Mouse (Mus musculus): ENCODE measurements around the gene Dip2c. TPM values are rescaled to one million over a fixed set of nuclear protein-coding genes. Genes with fewer than 3 reads are reported as not detected.

Gene Dip2c
- polyA plus RNA-seq, 1 experiment from 2014 or later: 4.6 TPM

GRCm38 (mm10) chr13:9278636-9279035, 2.3 kb downstream of the Dip2c start:
- Histone ChIP-seq H3K4me3 (ENCODE audit: low read length) (no peak overlapping the region), H3K27me3 (ENCODE audit: control insufficient read depth, insufficient read depth, low read depth, low read length) (no peaks in the 10 kb centered on the region), H3K4me1 (replicated peaks; ENCODE audit: control insufficient read depth, insufficient read depth, low read length) (peaks cover 14% of the 10 kb centered on the region), H3K27ac (ENCODE audit: low read length) (no peak overlapping the region), H3K4me2 (ENCODE audit: low read depth, low read length) (no peak overlapping the region), H3K9me3 (ENCODE audit: control insufficient read depth, low read length) (no peaks in the 10 kb centered on the region), H3K9ac (ENCODE audit: low read length) (no peak overlapping the region), H3K36me3 (ENCODE audit: control insufficient read depth, insufficient read depth, low read length) (no peaks in the 10 kb centered on the region)
- ATAC-seq (ENCODE audit: low read depth): no peak
- 86% methylated on average over 5 of the region's 5 CpGs for WGBS

- Histone ChIP-seq H3K27me3 (ENCODE audit: control insufficient read depth, insufficient read depth, low read depth, low read length) (no peaks in the 10 kb centered on the region), H3K4me2 (ENCODE audit: low read depth, low read length) (no peak overlapping the region), H3K4me3 (ENCODE audit: low read length) (no peak overlapping the region), H3K9ac (ENCODE audit: low read length) (no peak overlapping the region), H3K4me1 (replicated peaks; ENCODE audit: control insufficient read depth, insufficient read depth, low read length) (peaks cover 8% of the 10 kb centered on the region), H3K36me3 (ENCODE audit: control insufficient read depth, insufficient read depth, low read length) (no peaks in the 10 kb centered on the region), H3K9me3 (ENCODE audit: control insufficient read depth, low read length) (no peaks in the 10 kb centered on the region), H3K27ac (ENCODE audit: low read length) (no peak overlapping the region)
- ATAC-seq (ENCODE audit: low read depth): no peak
- WGBS: 90% methylated on average over 13 of the region's 13 CpGs
Measured at GRCm38 (mm10) chr13:9283050-9283449, 6.7 kb downstream of the Dip2c start.

- Histone ChIP-seq H3K27me3 (ENCODE audit: control insufficient read depth, insufficient read depth, low read depth, low read length) (no peaks in the 10 kb centered on the region), H3K9me3 (ENCODE audit: control insufficient read depth, low read length) (no peaks in the 10 kb centered on the region), H3K36me3 (ENCODE audit: control insufficient read depth, insufficient read depth, low read length) (no peaks in the 10 kb centered on the region), H3K9ac (ENCODE audit: low read length) (no peak overlapping the region), H3K27ac (ENCODE audit: low read length) (no peak overlapping the region), H3K4me3 (ENCODE audit: low read length) (no peak overlapping the region), H3K4me1 (replicated peaks; ENCODE audit: control insufficient read depth, insufficient read depth, low read length) (peaks cover 3% of the 10 kb centered on the region; the same call in 1 of the 2 replicates), H3K4me2 (ENCODE audit: low read depth, low read length) (no peak overlapping the region)
- 54% methylated on average over 2 of the region's 2 CpGs for WGBS
- no peak for ATAC-seq (ENCODE audit: low read depth)
Measured at GRCm38 (mm10) chr13:9289916-9290315, 13.6 kb downstream of the Dip2c start.

GRCm38 (mm10) chr13:9296285-9296684, 20.0 kb downstream of the Dip2c start:
- H3K27ac ChIP-seq (ENCODE audit: low read length): no peak overlapping the region
- peaks cover 14% of the 10 kb centered on the region; the same call in 1 of the 2 replicates for H3K4me1 ChIP-seq (replicated peaks; ENCODE audit: control insufficient read depth, insufficient read depth, low read length)
- no peak overlapping the region for H3K4me3 ChIP-seq (ENCODE audit: low read length)
- no peaks in the 10 kb centered on the region for H3K36me3 ChIP-seq (ENCODE audit: control insufficient read depth, insufficient read depth, low read length)
- H3K4me2 ChIP-seq (ENCODE audit: low read depth, low read length): no peak overlapping the region
- WGBS: 83% methylated on average over 6 of the region's 6 CpGs
- no peaks in the 10 kb centered on the region for H3K27me3 ChIP-seq (ENCODE audit: control insufficient read depth, insufficient read depth, low read depth, low read length)
- no peak overlapping the region for H3K9ac ChIP-seq (ENCODE audit: low read length)
- no peaks in the 10 kb centered on the region for H3K9me3 ChIP-seq (ENCODE audit: control insufficient read depth, low read length)
- no peak for ATAC-seq (ENCODE audit: low read depth)

- Histone ChIP-seq H3K9ac (ENCODE audit: low read length) (no peak overlapping the region), H3K27ac (ENCODE audit: low read length) (no peak overlapping the region), H3K36me3 (ENCODE audit: control insufficient read depth, insufficient read depth, low read length) (no peaks in the 10 kb centered on the region), H3K4me3 (ENCODE audit: low read length) (no peak overlapping the region), H3K4me1 (replicated peaks; ENCODE audit: control insufficient read depth, insufficient read depth, low read length) (peaks cover 14% of the 10 kb centered on the region; the same call in 1 of the 2 replicates), H3K27me3 (ENCODE audit: control insufficient read depth, insufficient read depth, low read depth, low read length) (no peaks in the 10 kb centered on the region), H3K4me2 (ENCODE audit: low read depth, low read length) (no peak overlapping the region), H3K9me3 (ENCODE audit: control insufficient read depth, low read length) (no peaks in the 10 kb centered on the region)
- WGBS: 86% methylated on average over 3 of the region's 3 CpGs
- no peak for ATAC-seq (ENCODE audit: low read depth)
Measured at GRCm38 (mm10) chr13:9297266-9297665, 20.9 kb downstream of the Dip2c start.

GRCm38 (mm10) chr13:9297689-9298088, 21.4 kb downstream of the Dip2c start:
- H3K9ac ChIP-seq (ENCODE audit: low read length): no peak overlapping the region
- WGBS: 55% methylated on average over 3 of the region's 3 CpGs
- ATAC-seq (ENCODE audit: low read depth): no peak
- H3K9me3 ChIP-seq (ENCODE audit: control insufficient read depth, low read length): no peaks in the 10 kb centered on the region
- no peak overlapping the region for H3K27ac ChIP-seq (ENCODE audit: low read length)
- no peak overlapping the region for H3K4me3 ChIP-seq (ENCODE audit: low read length)
- no peak overlapping the region for H3K4me2 ChIP-seq (ENCODE audit: low read depth, low read length)
- peaks cover 14% of the 10 kb centered on the region; the same call in 1 of the 2 replicates for H3K4me1 ChIP-seq (replicated peaks; ENCODE audit: control insufficient read depth, insufficient read depth, low read length)
- H3K36me3 ChIP-seq (ENCODE audit: control insufficient read depth, insufficient read depth, low read length): no peaks in the 10 kb centered on the region
- no peaks in the 10 kb centered on the region for H3K27me3 ChIP-seq (ENCODE audit: control insufficient read depth, insufficient read depth, low read depth, low read length)

GRCm38 (mm10) chr13:9299657-9300056, 23.3 kb downstream of the Dip2c start:
- no peak overlapping the region for H3K9ac ChIP-seq (ENCODE audit: low read length)
- no peaks in the 10 kb centered on the region for H3K9me3 ChIP-seq (ENCODE audit: control insufficient read depth, low read length)
- H3K4me1 ChIP-seq (replicated peaks; ENCODE audit: control insufficient read depth, insufficient read depth, low read length): peaks cover 11% of the 10 kb centered on the region; the same call in 1 of the 2 replicates
- no peak overlapping the region for H3K4me2 ChIP-seq (ENCODE audit: low read depth, low read length)
- no peak overlapping the region for H3K4me3 ChIP-seq (ENCODE audit: low read length)
- peak; percentile 60; the same call in 1 of the 2 replicates for ATAC-seq (ENCODE audit: low read depth)
- WGBS: 45% methylated on average over 2 of the region's 2 CpGs
- H3K27me3 ChIP-seq (ENCODE audit: control insufficient read depth, insufficient read depth, low read depth, low read length): no peaks in the 10 kb centered on the region
- H3K27ac ChIP-seq (ENCODE audit: low read length): no peak overlapping the region
- no peaks in the 10 kb centered on the region for H3K36me3 ChIP-seq (ENCODE audit: control insufficient read depth, insufficient read depth, low read length)

- Histone ChIP-seq H3K9me3 (ENCODE audit: control insufficient read depth, low read length) (no peaks in the 10 kb centered on the region), H3K27me3 (ENCODE audit: control insufficient read depth, insufficient read depth, low read depth, low read length) (no peaks in the 10 kb centered on the region), H3K9ac (ENCODE audit: low read length) (no peak overlapping the region), H3K4me1 (replicated peaks; ENCODE audit: control insufficient read depth, insufficient read depth, low read length) (peaks cover 1% of the 10 kb centered on the region), H3K27ac (ENCODE audit: low read length) (no peak overlapping the region), H3K4me3 (ENCODE audit: low read length) (no peak overlapping the region), H3K4me2 (ENCODE audit: low read depth, low read length) (no peak overlapping the region), H3K36me3 (ENCODE audit: control insufficient read depth, insufficient read depth, low read length) (no peaks in the 10 kb centered on the region)
- WGBS: 71% methylated on average over 6 of the region's 6 CpGs
- no peak for ATAC-seq (ENCODE audit: low read depth)
Measured at GRCm38 (mm10) chr13:9308863-9309262, 32.5 kb downstream of the Dip2c start.

GRCm38 (mm10) chr13:9310806-9311205, 34.5 kb downstream of the Dip2c start:
- Histone ChIP-seq H3K4me2 (ENCODE audit: low read depth, low read length) (no peak overlapping the region), H3K27ac (ENCODE audit: low read length) (no peak overlapping the region), H3K9ac (ENCODE audit: low read length) (no peak overlapping the region), H3K9me3 (ENCODE audit: control insufficient read depth, low read length) (no peaks in the 10 kb centered on the region), H3K36me3 (ENCODE audit: control insufficient read depth, insufficient read depth, low read length) (no peaks in the 10 kb centered on the region), H3K4me3 (ENCODE audit: low read length) (no peak overlapping the region), H3K4me1 (replicated peaks; ENCODE audit: control insufficient read depth, insufficient read depth, low read length) (peaks cover 11% of the 10 kb centered on the region), H3K27me3 (ENCODE audit: control insufficient read depth, insufficient read depth, low read depth, low read length) (no peaks in the 10 kb centered on the region)
- no peak for ATAC-seq (ENCODE audit: low read depth)
- 79% methylated on average over 1 of the region's 1 CpGs for WGBS

- no peaks in the 10 kb centered on the region for H3K9me3 ChIP-seq (ENCODE audit: control insufficient read depth, low read length)
- no peak overlapping the region for H3K27ac ChIP-seq (ENCODE audit: low read length)
- no peak for ATAC-seq (ENCODE audit: low read depth)
- H3K36me3 ChIP-seq (ENCODE audit: control insufficient read depth, insufficient read depth, low read length): no peaks in the 10 kb centered on the region
- no peak overlapping the region for H3K9ac ChIP-seq (ENCODE audit: low read length)
- no peak overlapping the region for H3K4me2 ChIP-seq (ENCODE audit: low read depth, low read length)
- peaks cover 11% of the 10 kb centered on the region for H3K4me1 ChIP-seq (replicated peaks; ENCODE audit: control insufficient read depth, insufficient read depth, low read length)
- H3K4me3 ChIP-seq (ENCODE audit: low read length): no peak overlapping the region
- H3K27me3 ChIP-seq (ENCODE audit: control insufficient read depth, insufficient read depth, low read depth, low read length): no peaks in the 10 kb centered on the region
Measured at GRCm38 (mm10) chr13:9312916-9313315, 36.6 kb downstream of the Dip2c start.

Measured in lung, embryonic 16.5 days (tissue).